ENCODE assay signal across 26 mouse cellular contexts in the genomic region with DNA sequence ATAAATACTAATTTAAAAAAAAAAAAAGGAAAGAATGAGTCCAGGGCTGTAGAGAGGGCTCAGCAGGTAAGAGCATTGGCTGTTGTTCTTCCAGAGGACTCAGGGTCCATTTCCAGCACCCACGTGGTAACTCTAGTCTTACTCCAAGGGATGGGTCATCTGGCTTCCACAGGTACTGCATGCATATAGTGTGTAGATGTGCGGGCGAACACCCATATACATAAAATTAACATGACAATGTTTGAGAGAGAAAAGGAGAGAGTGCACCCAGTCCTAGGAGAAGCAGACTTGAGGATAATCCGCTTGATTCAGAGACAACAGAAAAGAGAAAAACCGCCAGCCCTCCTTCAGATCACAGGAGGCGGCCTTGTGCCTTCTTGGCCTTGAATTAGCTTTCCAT.
"Had no signal": no experiment of that assay in that cellular context is flagged by ENCODE, and none has a peak within 500 bp of the region (broad histone marks: within the 10 kb centered on the region; RNA-seq: fewer than 3 reads in every experiment).

No protein-coding gene starts in this region.

- H3K27ac ChIP-seq: embryonic facial prominence, embryonic 10.5 days; embryonic facial prominence, embryonic 12.5 days; embryonic facial prominence, embryonic 13.5 days; embryonic facial prominence, embryonic 15.5 days; forebrain, embryonic 10.5 days; forebrain, embryonic 13.5 days; forebrain, embryonic 15.5 days; gastrocnemius, adult 2 months; heart, adult 2 months; heart, embryonic 10.5 days had no signal

- H3K4me2 ChIP-seq: embryonic facial prominence, embryonic 12.5 days; embryonic facial prominence, embryonic 13.5 days; embryonic facial prominence, embryonic 15.5 days; forebrain, embryonic 13.5 days; forebrain, embryonic 15.5 days had no signal

- ATAC-seq: forebrain, embryonic 13.5 days; forebrain, embryonic 14.5 days; forebrain, embryonic 15.5 days; forebrain, embryonic 16.5 days; forebrain, postnatal 0 days had no signal

- H3K4me1 ChIP-seq: embryonic facial prominence, embryonic 12.5 days; embryonic facial prominence, embryonic 13.5 days; embryonic facial prominence, embryonic 15.5 days; forebrain, embryonic 13.5 days; forebrain, embryonic 15.5 days; heart, embryonic 10.5 days had no signal

- H3K4me3 ChIP-seq: embryonic facial prominence, embryonic 10.5 days; embryonic facial prominence, embryonic 12.5 days; embryonic facial prominence, embryonic 13.5 days; embryonic facial prominence, embryonic 15.5 days; erythroblast, embryonic 14.5 days; forebrain, embryonic 10.5 days; forebrain, embryonic 13.5 days; forebrain, embryonic 15.5 days; gastrocnemius, adult 2 months; heart, adult 2 months; heart, embryonic 10.5 days had no signal

- DNase-seq: cerebellum, adult 9-11 months; cerebellum, postnatal 10 days; cerebellum, postnatal 14 days; cerebellum, postnatal 25 days; cerebellum, postnatal 36 days; embryo, embryonic 11 days; forebrain, postnatal 0 days; gastrocnemius, adult 2 months; gastrocnemius, postnatal 10 days; gastrocnemius, postnatal 14 days; gastrocnemius, postnatal 25 days; gastrocnemius, postnatal 36 days; heart, adult 11 months; heart, adult 18-20 months; heart, adult 2 months had no signal

- H3K9ac ChIP-seq: embryonic facial prominence, embryonic 12.5 days; embryonic facial prominence, embryonic 13.5 days; embryonic facial prominence, embryonic 15.5 days; forebrain, embryonic 13.5 days; forebrain, embryonic 15.5 days; forebrain, postnatal 0 days had no signal

- H3K9me3 ChIP-seq: embryonic facial prominence, embryonic 10.5 days; embryonic facial prominence, embryonic 12.5 days; embryonic facial prominence, embryonic 13.5 days; embryonic facial prominence, embryonic 15.5 days; forebrain, embryonic 13.5 days; forebrain, embryonic 15.5 days; heart, embryonic 10.5 days had no signal

- H3K36me3 ChIP-seq: embryonic facial prominence, embryonic 10.5 days; embryonic facial prominence, embryonic 12.5 days; embryonic facial prominence, embryonic 13.5 days; embryonic facial prominence, embryonic 15.5 days; forebrain, embryonic 10.5 days; forebrain, embryonic 15.5 days; heart, embryonic 10.5 days had no signal

- H3K27me3 ChIP-seq: embryonic facial prominence, embryonic 12.5 days; embryonic facial prominence, embryonic 13.5 days; embryonic facial prominence, embryonic 15.5 days; forebrain, embryonic 13.5 days; forebrain, embryonic 15.5 days had no signal
